In the genomic region with DNA sequence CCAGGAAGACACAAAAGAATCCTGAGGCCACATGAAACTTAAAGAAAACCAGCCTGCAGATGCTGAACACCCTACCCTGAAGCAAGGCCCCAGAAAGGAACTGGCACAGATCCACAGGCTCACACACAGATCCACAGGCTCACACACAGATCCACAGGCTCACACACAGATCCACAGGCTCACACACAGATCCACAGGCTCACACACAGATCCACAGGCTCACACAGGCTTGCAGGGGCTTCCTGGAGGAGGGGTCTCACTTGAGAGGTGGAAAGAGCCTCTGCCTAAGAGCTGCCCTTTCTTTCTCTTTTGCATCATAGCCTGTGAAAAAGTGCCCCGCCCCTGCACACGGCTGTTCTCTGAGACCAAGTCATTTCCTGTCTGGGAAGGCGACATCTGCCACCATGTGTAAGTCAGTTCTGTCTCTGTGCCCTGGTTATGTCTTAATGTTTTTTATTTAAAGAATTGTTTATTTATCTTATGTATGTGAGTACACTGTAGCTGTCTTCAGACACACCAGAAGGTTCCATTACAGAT, we compare ENCODE assay signal across 22 mouse cellular contexts. TPM values are rescaled to one million over a fixed set of nuclear protein-coding genes. Genes with fewer than 3 reads are reported as not detected.
DNase-seq lines count a peak whose midpoint lies in the region; ATAC-seq and TF ChIP-seq lines count a peak whose summit lies in the region.
"Had no signal": no experiment of that assay in that cellular context is flagged by ENCODE, and none has a peak within 500 bp of the region (broad histone marks: within the 10 kb centered on the region; RNA-seq: fewer than 3 reads in every experiment).

No protein-coding gene starts in this region.

- no peaks in the 10 kb centered on the region for H3K27me3 ChIP-seq in hindbrain, embryonic 16.5 days (replicated peaks; ENCODE audit: control insufficient read depth, insufficient read depth, low read length)
- no peaks in the 10 kb centered on the region for H3K27me3 ChIP-seq in midbrain, postnatal 0 days (ENCODE audit: insufficient read depth, low read length)
- no peaks in the 10 kb centered on the region for H3K27me3 ChIP-seq in midbrain, embryonic 11.5 days (ENCODE audit: control insufficient read depth, insufficient read depth, low read length)
- H3K27me3 ChIP-seq: embryonic facial prominence, embryonic 13.5 days had no signal

- ATAC-seq in common myeloid progenitor, adult 5-6 weeks (replicated peaks; ENCODE audit: low read depth, poor library complexity, severe bottlenecking) = peak; percentile 56; the same call in 1 of the 2 replicates
- ATAC-seq in megakaryocyte progenitor cell, adult 5-6 weeks (replicated peaks; ENCODE audit: poor library complexity) = peak; percentile 68
- no peak for ATAC-seq in hindbrain, embryonic 16.5 days
- no peak for ATAC-seq in midbrain, postnatal 0 days (ENCODE audit: low FRiP score)
- no peak for ATAC-seq in midbrain, embryonic 11.5 days (ENCODE audit: low FRiP score)
- ATAC-seq: activated CD4-positive, CD25-positive, alpha-beta regulatory T cell, adult 4 months; hindbrain, postnatal 0 days had no signal

- TF ChIP-seq CTCF in midbrain, postnatal 0 days (IDR thresholded peaks at IDR 0.05) = no peak

- no peaks in the 10 kb centered on the region for H3K9me3 ChIP-seq in hindbrain, embryonic 16.5 days (ENCODE audit: control insufficient read depth, low read length)
- no peaks in the 10 kb centered on the region for H3K9me3 ChIP-seq in midbrain, postnatal 0 days (ENCODE audit: low read length)
- H3K9me3 ChIP-seq in midbrain, embryonic 11.5 days (ENCODE audit: control insufficient read depth, low read length) = no peaks in the 10 kb centered on the region
- H3K9me3 ChIP-seq: embryonic facial prominence, embryonic 13.5 days; heart, embryonic 10.5 days had no signal

- H3K27ac ChIP-seq in hindbrain, embryonic 16.5 days (ENCODE audit: low read depth, low read length) = no peak overlapping the region
- H3K27ac ChIP-seq in midbrain, postnatal 0 days (ENCODE audit: low read depth, low read length) = no peak overlapping the region
- H3K27ac ChIP-seq in midbrain, embryonic 11.5 days (ENCODE audit: low read depth, low read length) = no peak overlapping the region
- H3K27ac ChIP-seq: embryonic facial prominence, embryonic 13.5 days; heart, embryonic 10.5 days; hindbrain, postnatal 0 days had no signal

- DNase-seq in thymus, postnatal 0 days (ENCODE audit: low spot score) = peak; percentile 40
- DNase-seq in thymus, postnatal 10 days (ENCODE audit: low spot score in 2 of 2) = no peak
- DNase-seq in layer of hippocampus, postnatal 25 days (ENCODE audit: extremely low spot score in 1 of 2, low spot score in 1 of 2) = no peak
- no peak for DNase-seq in midbrain, postnatal 0 days (ENCODE audit: low spot score)
- no peak for DNase-seq in midbrain, embryonic 11.5 days (ENCODE audit: low spot score, missing footprints)
- DNase-seq: adrenal gland, postnatal 14 days; cerebellum, adult 18-20 months; gastrocnemius, postnatal 25 days; heart, postnatal 14 days; kidney, adult 2 months; kidney, postnatal 14 days; layer of hippocampus, adult 9-11 months; lung, postnatal 36 days; midbrain, embryonic 14.5 days; right cerebral cortex, adult 18-20 months had no signal

- 68% methylated on average over 3 of the region's 3 CpGs for WGBS in hindbrain, embryonic 16.5 days
- 69% methylated on average over 3 of the region's 3 CpGs for WGBS in midbrain, postnatal 0 days
- WGBS in midbrain, embryonic 11.5 days = 75% methylated on average over 3 of the region's 3 CpGs

- H3K36me3 ChIP-seq in hindbrain, embryonic 16.5 days (ENCODE audit: control insufficient read depth, insufficient read depth, low read length) = no peaks in the 10 kb centered on the region
- H3K36me3 ChIP-seq in midbrain, postnatal 0 days (ENCODE audit: insufficient read depth, low read length) = no peaks in the 10 kb centered on the region
- no peaks in the 10 kb centered on the region for H3K36me3 ChIP-seq in midbrain, embryonic 11.5 days (ENCODE audit: control insufficient read depth, insufficient read depth, low read length)
- H3K36me3 ChIP-seq: heart, embryonic 10.5 days had no signal

- no peak overlapping the region for H3K4me3 ChIP-seq in hindbrain, embryonic 16.5 days (ENCODE audit: low read length)
- no peak overlapping the region for H3K4me3 ChIP-seq in midbrain, postnatal 0 days (ENCODE audit: low read depth, low read length)
- H3K4me3 ChIP-seq in midbrain, embryonic 11.5 days (ENCODE audit: low read depth, low read length) = no peak overlapping the region
- H3K4me3 ChIP-seq: embryonic facial prominence, embryonic 13.5 days; heart, embryonic 10.5 days had no signal

- no peak overlapping the region for H3K9ac ChIP-seq in hindbrain, embryonic 16.5 days (ENCODE audit: low read depth, low read length)
- H3K9ac ChIP-seq in midbrain, postnatal 0 days (replicated peaks; ENCODE audit: low read length, poor library complexity, severe bottlenecking) = no peak overlapping the region
- no peak overlapping the region for H3K9ac ChIP-seq in midbrain, embryonic 11.5 days (ENCODE audit: low read length)
- H3K9ac ChIP-seq: embryonic facial prominence, embryonic 13.5 days had no signal

- H3K4me1 ChIP-seq in hindbrain, embryonic 16.5 days (ENCODE audit: control insufficient read depth, insufficient read depth, low read depth, low read length) = no peaks in the 10 kb centered on the region
- H3K4me1 ChIP-seq in midbrain, postnatal 0 days (ENCODE audit: insufficient read depth, low read length) = no peaks in the 10 kb centered on the region
- no peaks in the 10 kb centered on the region for H3K4me1 ChIP-seq in midbrain, embryonic 11.5 days (ENCODE audit: control insufficient read depth, insufficient read depth, low read length)
- H3K4me1 ChIP-seq: embryonic facial prominence, embryonic 13.5 days; heart, embryonic 10.5 days had no signal

- no peak overlapping the region for H3K4me2 ChIP-seq in hindbrain, embryonic 16.5 days (ENCODE audit: low read length)
- H3K4me2 ChIP-seq in midbrain, postnatal 0 days (ENCODE audit: low read depth, low read length, poor library complexity, severe bottlenecking) = no peak overlapping the region
- H3K4me2 ChIP-seq in midbrain, embryonic 11.5 days = no peak overlapping the region
- H3K4me2 ChIP-seq: embryonic facial prominence, embryonic 13.5 days had no signal

RNA-seq across cellular contexts. Expression of a gene that starts 16.0 kb away (rescaled TPM):
- polyA plus RNA-seq in thymus, postnatal 0 days (2015; fragmentation: Nextera tagmentation; extraction: Ambion mirVana) = 20.1 and 21.5 TPM in 2 replicates
- 15.4 and 23.1 TPM in 2 replicates for total RNA-seq in common myeloid progenitor, adult 5-6 weeks (2017)
- total RNA-seq in megakaryocyte progenitor cell, adult 5-6 weeks (2015) = 11.3 and 13.1 TPM in 2 replicates
- 24.4 and 27.6 TPM in 2 replicates for total RNA-seq in megakaryocyte progenitor cell, adult 5-6 weeks (2017)
- polyA plus RNA-seq in hindbrain, embryonic 16.5 days (2015; fragmentation: Nextera tagmentation; extraction: Ambion mirVana) = 33.5 and 33.7 TPM in 2 replicates
- 10 to 100 TPM; 22.6 to 23.1 TPM for total RNA-seq in layer of hippocampus, postnatal 25 days (2021)
- total RNA-seq in midbrain, postnatal 0 days (2014; rRNA removed) = 32.4 and 35.4 TPM in 2 replicates
- 23.9 and 25.0 TPM in 2 replicates for polyA plus RNA-seq in midbrain, postnatal 0 days (2015; fragmentation: Nextera tagmentation; extraction: Ambion mirVana)
- 31.8 and 38.4 TPM in 2 replicates for polyA plus RNA-seq in midbrain, embryonic 11.5 days (2014; fragmentation: Nextera tagmentation; extraction: Ambion mirVana)

RNA-seq across cellular contexts. Expression of a gene that starts 52.9 kb away (rescaled TPM):
- polyA plus RNA-seq in thymus, postnatal 0 days (2015; fragmentation: Nextera tagmentation; extraction: Ambion mirVana) = 59.0 and 63.3 TPM in 2 replicates
- 51.3 and 53.9 TPM in 2 replicates for total RNA-seq in common myeloid progenitor, adult 5-6 weeks (2017)
- total RNA-seq in megakaryocyte progenitor cell, adult 5-6 weeks (2015) = 27.1 and 43.2 TPM in 2 replicates
- 16.0 and 26.1 TPM in 2 replicates for total RNA-seq in megakaryocyte progenitor cell, adult 5-6 weeks (2017)
- 47.9 and 56.0 TPM in 2 replicates for polyA plus RNA-seq in hindbrain, embryonic 16.5 days (2015; fragmentation: Nextera tagmentation; extraction: Ambion mirVana)
- 10 to 100 TPM; 68.2 to 75.4 TPM for total RNA-seq in layer of hippocampus, postnatal 25 days (2021)
- 12.9 and 13.7 TPM in 2 replicates for total RNA-seq in midbrain, postnatal 0 days (2014; rRNA removed)
- 56.2 and 62.9 TPM in 2 replicates for polyA plus RNA-seq in midbrain, postnatal 0 days (2015; fragmentation: Nextera tagmentation; extraction: Ambion mirVana)
- 88.5 and 94.8 TPM in 2 replicates for polyA plus RNA-seq in midbrain, embryonic 11.5 days (2014; fragmentation: Nextera tagmentation; extraction: Ambion mirVana)

RNA-seq across cellular contexts. Expression of a gene that starts 53.5 kb away (rescaled TPM):
- 7.3 and 8.6 TPM in 2 replicates for polyA plus RNA-seq in thymus, postnatal 0 days (2015; fragmentation: Nextera tagmentation; extraction: Ambion mirVana)
- total RNA-seq in common myeloid progenitor, adult 5-6 weeks (2017) = 13.4 and 21.1 TPM in 2 replicates
- 11.1 and 13.8 TPM in 2 replicates for total RNA-seq in megakaryocyte progenitor cell, adult 5-6 weeks (2015)
- total RNA-seq in megakaryocyte progenitor cell, adult 5-6 weeks (2017) = 10.4 and 12.6 TPM in 2 replicates
- polyA plus RNA-seq in hindbrain, embryonic 16.5 days (2015; fragmentation: Nextera tagmentation; extraction: Ambion mirVana) = 5.2 and 6.4 TPM in 2 replicates
- total RNA-seq in layer of hippocampus, postnatal 25 days (2021) = 1 to 10 TPM; 2.8 to 3.0 TPM
- 4.4 and 5.2 TPM in 2 replicates for total RNA-seq in midbrain, postnatal 0 days (2014; rRNA removed)
- 3.0 and 4.2 TPM in 2 replicates for polyA plus RNA-seq in midbrain, postnatal 0 days (2015; fragmentation: Nextera tagmentation; extraction: Ambion mirVana)
- 15.0 and 16.0 TPM in 2 replicates for polyA plus RNA-seq in midbrain, embryonic 11.5 days (2014; fragmentation: Nextera tagmentation; extraction: Ambion mirVana)

RNA-seq across cellular contexts. Expression of a gene that starts 54.1 kb away (rescaled TPM):
- 0.57 and 0.78 TPM in 2 replicates for polyA plus RNA-seq in thymus, postnatal 0 days (2015; fragmentation: Nextera tagmentation; extraction: Ambion mirVana)
- total RNA-seq in common myeloid progenitor, adult 5-6 weeks (2017) = 0.18 and 0.24 TPM in 2 replicates
- total RNA-seq in megakaryocyte progenitor cell, adult 5-6 weeks (2015) = 0.44 and 3.2 TPM in 2 replicates
- 0.14 and 0.17 TPM in 2 replicates for total RNA-seq in megakaryocyte progenitor cell, adult 5-6 weeks (2017)
- 12.1 and 12.7 TPM in 2 replicates for polyA plus RNA-seq in hindbrain, embryonic 16.5 days (2015; fragmentation: Nextera tagmentation; extraction: Ambion mirVana)
- 1 to 10 TPM; 3.8 to 8.1 TPM for total RNA-seq in layer of hippocampus, postnatal 25 days (2021)
- total RNA-seq in midbrain, postnatal 0 days (2014; rRNA removed) = 19.9 and 24.4 TPM in 2 replicates
- polyA plus RNA-seq in midbrain, postnatal 0 days (2015; fragmentation: Nextera tagmentation; extraction: Ambion mirVana) = 4.7 and 5.1 TPM in 2 replicates
- 1.8 and 2.0 TPM in 2 replicates for polyA plus RNA-seq in midbrain, embryonic 11.5 days (2014; fragmentation: Nextera tagmentation; extraction: Ambion mirVana)

Comparison
In these comparisons a context has a peak if more than half of its experiments do, and no peak if none do; other contexts are left out.
1. ATAC-seq: peak in common myeloid progenitor, adult 5-6 weeks (single experiment) and megakaryocyte progenitor cell, adult 5-6 weeks (single experiment); none in hindbrain, embryonic 16.5 days (single experiment), midbrain, postnatal 0 days (single experiment) and midbrain, embryonic 11.5 days (single experiment).